Mouse (Mus musculus) gastrocnemius, postnatal 14 days (tissue): ENCODE measurements around the gene Tmem243. TPM values are rescaled to one million over a fixed set of nuclear protein-coding genes. Genes with fewer than 3 reads are reported as not detected.
A peak's percentile ranks its signal among the peaks of the same experiment; 100 is the strongest.

Experiments used
- DNase-seq: peaks from one replicate; pipeline ENCODE4 v3.0.0; 2021; ENCODE audit warnings: mixed read lengths
- intact Hi-C: fragments of 180-260 bp; cut with DNase I; formaldehyde crosslinking; loops from one replicate; pipeline ENCODE4 v1.15.1; 2025; ENCODE audit warnings: low total_unique reads
- total RNA-seq, 2 experiments: library from RNA; stranded (reverse); gene quantifications; 2 replicates each; pipeline ENCODE4 v1.2.3; 2021

Tmem243 gene
- total RNA-seq, 2 experiments from 2014 or later, result 4.2 to 6.2 TPM

GRCm38 (mm10) chr5:9102696-9103095 is 2.2 kb downstream of the Tmem243 start:
- intact Hi-C loops, result no loop called here
- no peak for DNase-seq

GRCm38 (mm10) chr5:9103958-9104357 is 3.5 kb downstream of the Tmem243 start:
- DNase-seq, result no peak
- intact Hi-C loops, result no loop called here

GRCm38 (mm10) chr5:9106806-9107205 is 6.3 kb downstream of the Tmem243 start:
- DNase-seq, result no peak
- intact Hi-C loops, result no loop called here

GRCm38 (mm10) chr5:9107296-9108089 is 7.0 kb downstream of the Tmem243 start:
- intact Hi-C loops, result no loop called here
- no peak for DNase-seq

- intact Hi-C loops, result no loop called here
- DNase-seq, result no peak
Measured at GRCm38 (mm10) chr5:9108490-9108889, 8.0 kb downstream of the Tmem243 start.

GRCm38 (mm10) chr5:9109582-9109981 is 9.1 kb downstream of the Tmem243 start:
- intact Hi-C loops, result no loop called here
- DNase-seq, result no peak

- no peak for DNase-seq
- intact Hi-C loops, result no loop called here
Measured at GRCm38 (mm10) chr5:9111285-9111684, 10.8 kb downstream of the Tmem243 start.

- DNase-seq, result peak; percentile 14
- intact Hi-C loops, result no loop called here
Measured at GRCm38 (mm10) chr5:9111759-9112158, 11.3 kb downstream of the Tmem243 start.

- intact Hi-C loops, result no loop called here
- no peak for DNase-seq
Measured at GRCm38 (mm10) chr5:9114162-9114561, 13.7 kb downstream of the Tmem243 start.

- DNase-seq, result no peak
- intact Hi-C loops, result no loop called here
Measured at GRCm38 (mm10) chr5:9124134-9124533, 23.7 kb downstream of the Tmem243 start.

- no peak for DNase-seq
- intact Hi-C loops, result no loop called here
Measured at GRCm38 (mm10) chr5:9128566-9128965, 28.1 kb downstream of the Tmem243 start.

- intact Hi-C loops, result no loop called here
- no peak for DNase-seq
Measured at GRCm38 (mm10) chr5:9131786-9132185, 31.3 kb downstream of the Tmem243 start.

- no peak for DNase-seq
- intact Hi-C loops, result no loop called here
Measured at GRCm38 (mm10) chr5:9135588-9135987, 35.1 kb downstream of the Tmem243 start.

GRCm38 (mm10) chr5:9140724-9141123 is 40.3 kb downstream of the Tmem243 start:
- intact Hi-C loops, result no loop called here
- DNase-seq, result no peak

GRCm38 (mm10) chr5:9142376-9142775 is 41.9 kb downstream of the Tmem243 start:
- intact Hi-C loops, result no loop called here
- no peak for DNase-seq

- no peak for DNase-seq
- intact Hi-C loops, result no loop called here
Measured at GRCm38 (mm10) chr5:9149273-9149850, 48.9 kb downstream of the Tmem243 start.

- DNase-seq, result no peak
- intact Hi-C loops, result no loop called here
Measured at GRCm38 (mm10) chr5:9156746-9157145, 56.3 kb downstream of the Tmem243 start.

- DNase-seq, result no peak
- intact Hi-C loops, result no loop called here
Measured at GRCm38 (mm10) chr5:9157336-9157735, 56.9 kb downstream of the Tmem243 start.

GRCm38 (mm10) chr5:9160831-9161455 is 60.5 kb downstream of the Tmem243 start:
- DNase-seq, result peak; percentile 33
- intact Hi-C loops, result no loop called here

- DNase-seq, result peak; percentile 89
- intact Hi-C loops, result no loop called here
Measured at GRCm38 (mm10) chr5:9161456-9162041, 61.1 kb downstream of the Tmem243 start, which contains the start of gene Dmtf1. TSS of gene Dmtf1 (minus strand) at chr5:9161776.
